Mouse (Mus musculus) heart, embryonic 14.5 days (tissue): ENCODE data around the gene Dip2b. TPM values are rescaled to one million over a fixed set of nuclear protein-coding genes. Genes with fewer than 3 reads are reported as not detected.
A peak's percentile ranks its signal among the peaks of the same experiment; 100 is the strongest.

Experiments
- ATAC-seq: fragments of 200-750 bp; cut with Nextera tagmentation; 2 replicates; pipeline ENCODE4 v1.8.0; 2017; ENCODE audit warnings: low read depth, moderate TSS enrichment; ENCODE audit not compliant: insufficient number of reproducible peaks, insufficient read depth, low FRiP score
- H3K27ac ChIP-seq, 2 experiments: fragments of 200-500 bp in 1 of 2; fragments of 300-500 bp in 1 of 2; sonication (generic) in 1 of 2; replicated peaks in 1 of 2; 2 replicates each; pipeline ENCODE4 v1.5.1; 2012 to 2014; ENCODE audit warnings: low read depth in 2 of 2, low read length in 2 of 2, control low read depth in 1 of 2, mild to moderate bottlenecking in 1 of 2, mixed read lengths in 1 of 2; ENCODE audit not compliant: control insufficient read depth in 1 of 2, insufficient read depth in 1 of 2
- H3K27me3 ChIP-seq: fragments of 300-500 bp; sonication (generic); 2 replicates; pipeline ENCODE4 v1.6.1; 2014; ENCODE audit warnings: mild to moderate bottlenecking, low read length, control low read depth; ENCODE audit not compliant: control insufficient read depth, insufficient read depth
- H3K36me3 ChIP-seq: fragments of 300-500 bp; sonication (generic); 2 replicates; pipeline ENCODE4 v1.6.1; 2014; ENCODE audit warnings: mild to moderate bottlenecking, control low read depth, low read length, mixed read lengths; ENCODE audit not compliant: control insufficient read depth, insufficient read depth
- H3K4me1 ChIP-seq, 2 experiments: fragments of 200-500 bp in 1 of 2; fragments of 300-500 bp in 1 of 2; sonication (generic) in 1 of 2; 2 replicates each; pipeline ENCODE4 v1.6.1; 2012 to 2014; ENCODE audit warnings: low read length in 2 of 2, control low read depth in 1 of 2, mixed read lengths in 1 of 2; ENCODE audit not compliant: control insufficient read depth in 2 of 2, insufficient read depth in 2 of 2
- H3K4me2 ChIP-seq: fragments of 300-500 bp; sonication (generic); 2 replicates; pipeline ENCODE4 v1.6.1; 2014; ENCODE audit warnings: mild to moderate bottlenecking, low read length
- H3K4me3 ChIP-seq, 2 experiments: fragments of 200-500 bp in 1 of 2; fragments of 300-500 bp in 1 of 2; sonication (generic) in 1 of 2; 2 replicates each; pipeline ENCODE4 v1.5.1; 2012 to 2014; ENCODE audit warnings: low read length in 2 of 2, mild to moderate bottlenecking in 2 of 2, control low read depth in 1 of 2, low read depth in 1 of 2, moderate library complexity in 1 of 2; ENCODE audit not compliant: control insufficient read depth in 1 of 2, insufficient read depth in 1 of 2
- H3K9ac ChIP-seq: fragments of 300-500 bp; sonication (generic); 2 replicates; pipeline ENCODE4 v1.6.1; 2014; ENCODE audit warnings: mild to moderate bottlenecking, low read length
- H3K9me3 ChIP-seq: fragments of 300-500 bp; sonication (generic); 2 replicates; pipeline ENCODE4 v1.6.1; 2016; ENCODE audit warnings: low read length, control low read depth; ENCODE audit not compliant: control insufficient read depth
- WGBS: fragments of 180-500 bp; shearing (Covaris S2); extraction: QIAGEN DNeasy Blood & Tissue Kit; methylation state at CpG from one replicate; pipeline ENCODE4 v1.1.7; 2014; 5-methylcytosine and 5-hydroxymethylcytosine counted together
- polyA plus RNA-seq: library from polyadenylated mRNA; unstranded; fragments of >200 nt; fragmentation: Nextera tagmentation; extraction: Ambion mirVana; gene quantifications from 2 replicates; pipeline ENCODE4 v1.2.1, GENCODE M21; 2014

Gene Dip2b
- polyA plus RNA-seq, 1 experiment from 2014 or later, result 20.2 TPM

GRCm38 (mm10) chr15:100061377-100061776, 22.9 kb downstream of the Dip2b start:
- Histone ChIP-seq H3K27ac (no peak overlapping the region), H3K9ac (no peak overlapping the region), H3K27me3 (no peaks in the 10 kb centered on the region), H3K4me2 (no peak overlapping the region), H3K36me3 (no peaks in the 10 kb centered on the region), H3K9me3 (no peaks in the 10 kb centered on the region), H3K4me3 (no peak overlapping the region), H3K4me1 (peaks cover 5 to 15% of the 10 kb centered on the region in 2 experiments; a peak in 3 of 4 replicates)
- no peak for ATAC-seq
- WGBS, result 91% methylated on average over 3 of the region's 3 CpGs

GRCm38 (mm10) chr15:100063229-100063773, 24.8 kb downstream of the Dip2b start:
- Histone ChIP-seq H3K27ac (no peak overlapping the region), H3K36me3 (no peaks in the 10 kb centered on the region), H3K4me1 (peaks cover 5 to 20% of the 10 kb centered on the region in 2 experiments; a peak in 3 of 4 replicates), H3K9me3 (no peaks in the 10 kb centered on the region), H3K4me3 (no peak overlapping the region), H3K27me3 (no peaks in the 10 kb centered on the region), H3K4me2 (no peak overlapping the region), H3K9ac (no peak overlapping the region)
- WGBS, result 93% methylated on average over 13 of the region's 13 CpGs
- no peak for ATAC-seq

GRCm38 (mm10) chr15:100066702-100067101, 28.2 kb downstream of the Dip2b start:
- peak overlapping the region; percentile 34 for H3K4me2 ChIP-seq
- H3K36me3 ChIP-seq, result no peaks in the 10 kb centered on the region
- no peak for ATAC-seq
- H3K27me3 ChIP-seq, result no peaks in the 10 kb centered on the region
- no peak overlapping the region for H3K4me3 ChIP-seq
- no peaks in the 10 kb centered on the region for H3K9me3 ChIP-seq
- WGBS, result 60% methylated on average over 9 of the region's 9 CpGs
- H3K27ac ChIP-seq, result peak overlapping the region in 1 of 2 experiments; percentile 36; a peak in 1 of 4 replicates
- peaks cover 0 to 17% of the 10 kb centered on the region in 2 experiments; a peak in 2 of 4 replicates for H3K4me1 ChIP-seq
- no peak overlapping the region for H3K9ac ChIP-seq

- no peaks in the 10 kb centered on the region for H3K36me3 ChIP-seq
- H3K4me3 ChIP-seq, result no peak overlapping the region
- H3K9ac ChIP-seq, result no peak overlapping the region
- ATAC-seq, result no peak
- no peaks in the 10 kb centered on the region for H3K9me3 ChIP-seq
- H3K4me2 ChIP-seq, result no peak overlapping the region
- whole genome bisulfite sequencing, result 91% methylated on average over 4 of the region's 4 CpGs
- H3K27me3 ChIP-seq, result no peaks in the 10 kb centered on the region
- H3K27ac ChIP-seq, result no peak overlapping the region
- H3K4me1 ChIP-seq, result peaks cover 9 to 27% of the 10 kb centered on the region in 2 experiments
These were observed 30.6 kb downstream of the Dip2b start for GRCm38 (mm10) chr15:100069101-100069500.

GRCm38 (mm10) chr15:100070021-100070420, 31.6 kb downstream of the Dip2b start:
- Histone ChIP-seq H3K27me3 (no peaks in the 10 kb centered on the region), H3K9ac (no peak overlapping the region), H3K36me3 (no peaks in the 10 kb centered on the region), H3K4me2 (no peak overlapping the region), H3K4me1 (peaks cover 11 to 36% of the 10 kb centered on the region in 2 experiments), H3K27ac (no peak overlapping the region), H3K9me3 (no peaks in the 10 kb centered on the region), H3K4me3 (no peak overlapping the region)
- no peak for ATAC-seq
- WGBS, result 85% methylated on average over 8 of the region's 8 CpGs

GRCm38 (mm10) chr15:100071819-100072218, 33.4 kb downstream of the Dip2b start:
- Histone ChIP-seq H3K36me3 (no peaks in the 10 kb centered on the region), H3K27me3 (no peaks in the 10 kb centered on the region), H3K4me1 (peaks cover 11 to 38% of the 10 kb centered on the region in 2 experiments), H3K9me3 (no peaks in the 10 kb centered on the region), H3K27ac (no peak overlapping the region), H3K9ac (no peak overlapping the region), H3K4me3 (no peak overlapping the region), H3K4me2 (no peak overlapping the region)
- WGBS, result 86% methylated on average over 3 of the region's 3 CpGs
- no peak for ATAC-seq

GRCm38 (mm10) chr15:100073696-100074453, 35.4 kb downstream of the Dip2b start:
- Histone ChIP-seq H3K9ac (no peak overlapping the region), H3K9me3 (no peaks in the 10 kb centered on the region), H3K36me3 (no peaks in the 10 kb centered on the region), H3K27ac (0 out of 4 replicates have a peak overlapping the region, but pooled peaks of 1 of the 2 experiments have one; percentile 30), H3K27me3 (no peaks in the 10 kb centered on the region), H3K4me2 (no peak overlapping the region), H3K4me3 (no peak overlapping the region), H3K4me1 (peaks cover 11 to 37% of the 10 kb centered on the region in 2 experiments)
- WGBS, result 78% methylated on average over 9 of the region's 9 CpGs
- ATAC-seq, result no peak
